Mouse (Mus musculus): ENCODE data around the gene Ces5a. TPM values are rescaled to one million over a fixed set of nuclear protein-coding genes. Genes with fewer than 3 reads are reported as not detected.
"Not testable (repeated sequence)": the region's sequence is repeated elsewhere in the genome, so short reads cannot be mapped to it uniquely, and the experiment has no call there.

Gene Ces5a
- total RNA-seq (2014; fragmentation: Nextera tagmentation) (not detected in 2 replicates), total RNA-seq (2017) (not detected in 2 replicates)

- ATAC-seq (replicated peaks; ENCODE audit: poor library complexity, severe bottlenecking): no peak
These were observed at the start of gene Ces5a for GRCm38 (mm10) chr8:93535730-93536129. Ces5a (minus strand) TSS chr8:93535830.

- ATAC-seq (replicated peaks; ENCODE audit: poor library complexity, severe bottlenecking): no peak
These were observed 37.2 kb upstream of the Ces5a start for GRCm38 (mm10) chr8:93572841-93573240.

GRCm38 (mm10) chr8:93572095-93572501, 36.5 kb upstream of the Ces5a start:
- ATAC-seq (replicated peaks; ENCODE audit: poor library complexity, severe bottlenecking): no peak

- ATAC-seq (replicated peaks; ENCODE audit: poor library complexity, severe bottlenecking): no peak
These were observed 35.8 kb upstream of the Ces5a start for GRCm38 (mm10) chr8:93571369-93571985.

GRCm38 (mm10) chr8:93570186-93570530, 34.5 kb upstream of the Ces5a start:
- ATAC-seq (replicated peaks; ENCODE audit: poor library complexity, severe bottlenecking): no peak

GRCm38 (mm10) chr8:93569311-93570185, 33.9 kb upstream of the Ces5a start:
- no peak for ATAC-seq (replicated peaks; ENCODE audit: poor library complexity, severe bottlenecking)

- no peak for ATAC-seq (replicated peaks; ENCODE audit: poor library complexity, severe bottlenecking)
These were observed 33.0 kb upstream of the Ces5a start for GRCm38 (mm10) chr8:93568666-93569065.

GRCm38 (mm10) chr8:93567086-93567485, 31.5 kb upstream of the Ces5a start:
- ATAC-seq (replicated peaks; ENCODE audit: poor library complexity, severe bottlenecking): no peak

- ATAC-seq (replicated peaks; ENCODE audit: poor library complexity, severe bottlenecking): no peak
These were observed 29.0 kb upstream of the Ces5a start for GRCm38 (mm10) chr8:93564634-93565033.

- no peak for ATAC-seq (replicated peaks; ENCODE audit: poor library complexity, severe bottlenecking)
These were observed 27.9 kb upstream of the Ces5a start for GRCm38 (mm10) chr8:93563551-93563950.

GRCm38 (mm10) chr8:93562557-93563210, 27.1 kb upstream of the Ces5a start:
- ATAC-seq (replicated peaks; ENCODE audit: poor library complexity, severe bottlenecking): no peak

GRCm38 (mm10) chr8:93561271-93561670, 25.6 kb upstream of the Ces5a start:
- ATAC-seq (replicated peaks; ENCODE audit: poor library complexity, severe bottlenecking): no peak

- no peak for ATAC-seq (replicated peaks; ENCODE audit: poor library complexity, severe bottlenecking)
These were observed 24.1 kb upstream of the Ces5a start for GRCm38 (mm10) chr8:93559696-93560095.

GRCm38 (mm10) chr8:93502634-93503033, 33.0 kb downstream of the Ces5a start:
- ATAC-seq (replicated peaks; ENCODE audit: poor library complexity, severe bottlenecking): no peak

GRCm38 (mm10) chr8:93499437-93499836, 36.2 kb downstream of the Ces5a start:
- ATAC-seq (replicated peaks; ENCODE audit: poor library complexity, severe bottlenecking): no peak

- 0 out of 2 replicates have a peak, but pooled peaks have one; percentile 42 for ATAC-seq (replicated peaks; ENCODE audit: poor library complexity, severe bottlenecking)
These were observed 40.3 kb downstream of the Ces5a start for GRCm38 (mm10) chr8:93495330-93495729.

GRCm38 (mm10) chr8:93488743-93489142, 46.9 kb downstream of the Ces5a start:
- ATAC-seq (replicated peaks; ENCODE audit: poor library complexity, severe bottlenecking): no peak

- no peak for ATAC-seq (replicated peaks; ENCODE audit: poor library complexity, severe bottlenecking)
These were observed 57.4 kb downstream of the Ces5a start for GRCm38 (mm10) chr8:93478211-93478610.

- ATAC-seq (replicated peaks; ENCODE audit: poor library complexity, severe bottlenecking): not testable (repeated sequence)
These were observed 65.9 kb downstream of the Ces5a start for GRCm38 (mm10) chr8:93469733-93470132.

GRCm38 (mm10) chr8:93454258-93454877, 81.3 kb downstream of the Ces5a start:
- ATAC-seq (replicated peaks; ENCODE audit: poor library complexity, severe bottlenecking): no peak

All from granulocyte monocyte progenitor cell, adult 5-6 weeks (primary cell).